Mouse (Mus musculus): ENCODE measurements around the gene Cenpb.
A peak's percentile ranks its signal among the peaks of the same experiment; 100 is the strongest.

Gene Cenpb

GRCm38 (mm10) chr2:131196606-131197316 lies 16.9 kb upstream of the Cenpb start:
- DNase-seq: no peak

- DNase-seq: no peak
Measured at GRCm38 (mm10) chr2:131191005-131191390, 11.1 kb upstream of the Cenpb start.

- peak; percentile 66 for DNase-seq
Measured at GRCm38 (mm10) chr2:131190344-131191004, 10.6 kb upstream of the Cenpb start.

GRCm38 (mm10) chr2:131189521-131190309 lies 9.8 kb upstream of the Cenpb start:
- no peak for DNase-seq

- no peak for DNase-seq
Measured at GRCm38 (mm10) chr2:131188311-131188710, 8.4 kb upstream of the Cenpb start.

- no peak for DNase-seq
Measured at GRCm38 (mm10) chr2:131187602-131187922, 7.7 kb upstream of the Cenpb start.

GRCm38 (mm10) chr2:131186771-131187601 lies 7.1 kb upstream of the Cenpb start, which contains the start of the genes Cdc25b and Spef1:
Cdc25b (plus strand) TSS chr2:131186949.
Spef1 (minus strand) TSS chr2:131187282.
- DNase-seq: peak; percentile 84

- DNase-seq: no peak
Measured at GRCm38 (mm10) chr2:131186343-131186742, 6.5 kb upstream of the Cenpb start.

- peak; percentile 62 for DNase-seq
Measured at GRCm38 (mm10) chr2:131179246-131179886, 501 bp downstream of the Cenpb start.

- peak; percentile 43 for DNase-seq
Measured at GRCm38 (mm10) chr2:131178828-131179245, 1.0 kb downstream of the Cenpb start.

- DNase-seq: peak; percentile 50
Measured at GRCm38 (mm10) chr2:131177932-131178331, 1.9 kb downstream of the Cenpb start.

GRCm38 (mm10) chr2:131176491-131176890 lies 3.4 kb downstream of the Cenpb start:
- peak; percentile 93 for DNase-seq

- DNase-seq: peak; percentile 82
Measured at GRCm38 (mm10) chr2:131175945-131176309, 3.9 kb downstream of the Cenpb start.

- peak; percentile 80 for DNase-seq
Measured at GRCm38 (mm10) chr2:131175286-131175944, 4.5 kb downstream of the Cenpb start.

GRCm38 (mm10) chr2:131174700-131175099 lies 5.2 kb downstream of the Cenpb start:
- DNase-seq: peak; percentile 88

GRCm38 (mm10) chr2:131172322-131172721 lies 7.5 kb downstream of the Cenpb start:
- DNase-seq: no peak

GRCm38 (mm10) chr2:131171401-131172104 lies 8.3 kb downstream of the Cenpb start:
- peak; percentile 80 for DNase-seq

- DNase-seq: peak; percentile 32
Measured at GRCm38 (mm10) chr2:131170936-131171335, 8.9 kb downstream of the Cenpb start.

- DNase-seq: no peak
Measured at GRCm38 (mm10) chr2:131168914-131169313, 11.0 kb downstream of the Cenpb start.

- DNase-seq: no peak
Measured at GRCm38 (mm10) chr2:131167984-131168383, 11.9 kb downstream of the Cenpb start.

GRCm38 (mm10) chr2:131166172-131166571 lies 13.7 kb downstream of the Cenpb start:
- no peak for DNase-seq
